Mouse (Mus musculus): ENCODE results near the gene Apod. TPM values are rescaled to one million over a fixed set of nuclear protein-coding genes. Genes with fewer than 3 reads are reported as not detected.

Gene Apod
- polyA plus RNA-seq (2016; fragmentation: Nextera tagmentation; extraction: Ambion mirVana) = not detected in 2 replicates

GRCm38 (mm10) chr16:31314497-31315233 is at the start of gene Apod:
Gene Apod (minus strand): TSS chr16:31314808.
- H3K9me3 ChIP-seq (replicated peaks) = no peaks in the 10 kb centered on the region
- H3K27ac ChIP-seq = no peak within 1 kb of the TSS
- H3K36me3 ChIP-seq = no peaks in the 10 kb centered on the region
- H3K4me2 ChIP-seq = no peak within 1 kb of the TSS
- ATAC-seq = no peak
- WGBS (ENCODE audit: insufficient replicate concordance) = 66% methylated on average over 9 of the region's 9 CpGs
- H3K4me3 ChIP-seq = no peak within 1 kb of the TSS
- no peak within 1 kb of the TSS for H3K9ac ChIP-seq
- H3K4me1 ChIP-seq = no peaks in the 10 kb centered on the region
- H3K27me3 ChIP-seq (replicated peaks) = no peaks in the 10 kb centered on the region

GRCm38 (mm10) chr16:31363685-31364436 is 49.3 kb upstream of the Apod start:
- 48% methylated on average over 11 of the region's 11 CpGs for WGBS (ENCODE audit: insufficient replicate concordance)
- Histone ChIP-seq H3K27me3 (replicated peaks) (no peaks in the 10 kb centered on the region), H3K9me3 (replicated peaks) (no peaks in the 10 kb centered on the region), H3K4me3 (no peak overlapping the region), H3K36me3 (no peaks in the 10 kb centered on the region), H3K4me1 (peaks cover 32% of the 10 kb centered on the region), H3K4me2 (peak overlapping the region; percentile 20), H3K9ac (no peak overlapping the region), H3K27ac (no peak overlapping the region)
- ATAC-seq = peak; percentile 35; the same call in 1 of the 2 replicates

- peak overlapping the region; percentile 67 for H3K4me2 ChIP-seq
Observed at GRCm38 (mm10) chr16:31359542-31359941, 44.9 kb upstream of the Apod start.

GRCm38 (mm10) chr16:31358991-31359390 is 44.4 kb upstream of the Apod start:
- H3K36me3 ChIP-seq = no peaks in the 10 kb centered on the region
- H3K4me1 ChIP-seq = peaks cover 33% of the 10 kb centered on the region
- no peak for ATAC-seq
- H3K27ac ChIP-seq = no peak overlapping the region
- 23% methylated on average over 9 of the region's 9 CpGs for WGBS (ENCODE audit: insufficient replicate concordance)
- peak overlapping the region; percentile 14; the same call in 1 of the 2 replicates for H3K9ac ChIP-seq
- H3K9me3 ChIP-seq (replicated peaks) = no peaks in the 10 kb centered on the region
- peak overlapping the region; percentile 67 for H3K4me2 ChIP-seq
- peaks cover 4% of the 10 kb centered on the region; the same call in 1 of the 2 replicates for H3K27me3 ChIP-seq (replicated peaks)
- H3K4me3 ChIP-seq = peak overlapping the region; percentile 28

More at GRCm38 (mm10) chr16:31359542-31359941, 44.9 kb upstream of the Apod start:
- Histone ChIP-seq H3K4me1 (peaks cover 34% of the 10 kb centered on the region), H3K9me3 (replicated peaks) (no peaks in the 10 kb centered on the region), H3K27me3 (replicated peaks) (no peaks in the 10 kb centered on the region; the same call in 1 of the 2 replicates), H3K9ac (0 out of 2 replicates have a peak overlapping the region, but pooled peaks have one; percentile 14), H3K4me3 (no peak overlapping the region; the same call in 1 of the 2 replicates), H3K27ac (no peak overlapping the region), H3K36me3 (no peaks in the 10 kb centered on the region)
- 50% methylated on average over 5 of the region's 5 CpGs for WGBS (ENCODE audit: insufficient replicate concordance)
- ATAC-seq = no peak

- Histone ChIP-seq H3K4me2 (peak overlapping the region; percentile 67), H3K36me3 (no peaks in the 10 kb centered on the region), H3K4me1 (peaks cover 29% of the 10 kb centered on the region), H3K4me3 (peak overlapping the region; percentile 28), H3K9me3 (replicated peaks) (no peaks in the 10 kb centered on the region), H3K9ac (0 out of 2 replicates have a peak overlapping the region, but pooled peaks have one; percentile 14), H3K27me3 (replicated peaks) (peaks cover 5% of the 10 kb centered on the region; the same call in 1 of the 2 replicates), H3K27ac (no peak overlapping the region)
- ATAC-seq = peak; percentile 71
- WGBS (ENCODE audit: insufficient replicate concordance) = 17% methylated on average over 15 of the region's 15 CpGs
Observed at GRCm38 (mm10) chr16:31358576-31358975, 44.0 kb upstream of the Apod start.

GRCm38 (mm10) chr16:31355882-31356281 is 41.3 kb upstream of the Apod start:
- Histone ChIP-seq H3K4me1 (peaks cover 24% of the 10 kb centered on the region), H3K27me3 (replicated peaks) (peaks cover 5% of the 10 kb centered on the region; the same call in 1 of the 2 replicates), H3K36me3 (no peaks in the 10 kb centered on the region), H3K4me3 (no peak overlapping the region), H3K4me2 (no peak overlapping the region), H3K27ac (no peak overlapping the region), H3K9me3 (replicated peaks) (no peaks in the 10 kb centered on the region), H3K9ac (no peak overlapping the region)
- ATAC-seq = no peak
- WGBS (ENCODE audit: insufficient replicate concordance) = 58% methylated on average over 6 of the region's 6 CpGs

GRCm38 (mm10) chr16:31354341-31355329 is 40.0 kb upstream of the Apod start:
- H3K9me3 ChIP-seq (replicated peaks) = no peaks in the 10 kb centered on the region
- no peak for ATAC-seq
- no peak overlapping the region for H3K4me3 ChIP-seq
- peaks cover 10% of the 10 kb centered on the region for H3K27me3 ChIP-seq (replicated peaks)
- H3K4me2 ChIP-seq = peak overlapping the region; percentile 30
- WGBS (ENCODE audit: insufficient replicate concordance) = 20% methylated on average over 17 of the region's 17 CpGs
- H3K4me1 ChIP-seq = peaks cover 24% of the 10 kb centered on the region
- no peak overlapping the region for H3K9ac ChIP-seq
- H3K27ac ChIP-seq = no peak overlapping the region
- H3K36me3 ChIP-seq = no peaks in the 10 kb centered on the region

GRCm38 (mm10) chr16:31352996-31353395 is 38.4 kb upstream of the Apod start:
- no peaks in the 10 kb centered on the region for H3K36me3 ChIP-seq
- peaks cover 10% of the 10 kb centered on the region for H3K27me3 ChIP-seq (replicated peaks)
- no peak for ATAC-seq
- H3K9me3 ChIP-seq (replicated peaks) = no peaks in the 10 kb centered on the region
- H3K27ac ChIP-seq = no peak overlapping the region
- WGBS (ENCODE audit: insufficient replicate concordance) = 40% methylated on average over 4 of the region's 4 CpGs
- H3K4me2 ChIP-seq = no peak overlapping the region
- 0 out of 2 replicates have a peak, but pooled peaks cover 12% of the 10 kb centered on the region for H3K4me1 ChIP-seq
- H3K9ac ChIP-seq = no peak overlapping the region
- H3K4me3 ChIP-seq = no peak overlapping the region

GRCm38 (mm10) chr16:31347581-31347980 is 33.0 kb upstream of the Apod start:
- Histone ChIP-seq H3K9me3 (replicated peaks) (no peaks in the 10 kb centered on the region), H3K27ac (no peak overlapping the region), H3K9ac (no peak overlapping the region), H3K4me3 (no peak overlapping the region), H3K27me3 (replicated peaks) (peaks cover 14% of the 10 kb centered on the region), H3K4me2 (peak overlapping the region; percentile 24; the same call in 1 of the 2 replicates), H3K4me1 (no peaks in the 10 kb centered on the region), H3K36me3 (no peaks in the 10 kb centered on the region)
- 12% methylated on average over 14 of the region's 14 CpGs for WGBS (ENCODE audit: insufficient replicate concordance)
- ATAC-seq = no peak

- no peak overlapping the region for H3K9ac ChIP-seq
- WGBS (ENCODE audit: insufficient replicate concordance) = 42% methylated on average over 2 of the region's 2 CpGs
Observed at GRCm38 (mm10) chr16:31342966-31343365, 28.4 kb upstream of the Apod start.

GRCm38 (mm10) chr16:31342556-31342955 is 27.9 kb upstream of the Apod start:
- H3K27ac ChIP-seq = no peak overlapping the region
- no peaks in the 10 kb centered on the region for H3K36me3 ChIP-seq
- WGBS (ENCODE audit: insufficient replicate concordance) = 30% methylated on average over 5 of the region's 5 CpGs
- no peaks in the 10 kb centered on the region for H3K4me1 ChIP-seq
- no peak overlapping the region for H3K4me3 ChIP-seq
- H3K9ac ChIP-seq = no peak overlapping the region
- H3K9me3 ChIP-seq (replicated peaks) = no peaks in the 10 kb centered on the region
- ATAC-seq = no peak
- H3K4me2 ChIP-seq = no peak overlapping the region
- H3K27me3 ChIP-seq (replicated peaks) = peaks cover 16% of the 10 kb centered on the region

More at GRCm38 (mm10) chr16:31342966-31343365, 28.4 kb upstream of the Apod start:
- H3K4me2 ChIP-seq = no peak overlapping the region
- H3K27me3 ChIP-seq (replicated peaks) = peaks cover 18% of the 10 kb centered on the region
- no peak for ATAC-seq
- no peak overlapping the region for H3K4me3 ChIP-seq
- H3K36me3 ChIP-seq = no peaks in the 10 kb centered on the region
- H3K9me3 ChIP-seq (replicated peaks) = no peaks in the 10 kb centered on the region
- H3K4me1 ChIP-seq = no peaks in the 10 kb centered on the region
- H3K27ac ChIP-seq = no peak overlapping the region
